Mouse (Mus musculus): ENCODE data around the gene Cpne4. TPM values are rescaled to one million over a fixed set of nuclear protein-coding genes. Genes with fewer than 3 reads are reported as not detected.

Cpne4 gene
- total RNA-seq (2012; rRNA removed) (not detected in 2 replicates), total RNA-seq (2014; rRNA removed) (not detected in 2 replicates), polyA plus RNA-seq (2012; ENCODE audit: insufficient read length, low read depth) (not detected in 2 replicates)

DNA sequence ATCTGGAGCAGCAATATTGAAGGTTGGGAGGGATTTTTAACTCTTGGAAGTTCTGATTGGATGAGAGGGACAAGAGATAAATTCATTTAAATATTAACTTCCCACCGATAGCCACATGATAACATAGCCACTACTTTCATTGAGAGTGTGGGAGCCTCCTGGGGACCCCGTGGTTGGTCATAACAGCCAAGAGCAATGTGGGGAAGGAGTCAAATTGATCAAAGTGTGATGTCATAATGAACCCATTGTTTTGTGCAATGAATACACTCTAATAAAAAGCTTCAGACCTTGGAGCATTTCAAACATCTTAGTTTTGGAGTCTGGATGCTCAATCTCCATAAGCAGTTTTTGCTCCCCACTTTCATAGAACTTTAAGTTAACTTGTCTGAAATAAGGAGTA, at the start of gene Cpne4:
Gene Cpne4 (plus strand): TSS at position 301 of the 400 bp plus-strand sequence.
- no peak within 1 kb of the TSS for H3K4me3 ChIP-seq (replicated peaks in 1 of 3; ENCODE audit: low read depth in 2 of 3, low read length in 2 of 3, poor library complexity in 1 of 3)
- H3K36me3 ChIP-seq (replicated peaks in 1 of 2; ENCODE audit: control insufficient read depth in 1 of 2, insufficient read depth in 1 of 2, low read length in 1 of 2): no peaks in the 10 kb centered on the region
- H3K9me3 ChIP-seq (replicated peaks; ENCODE audit: low read length): no peaks in the 10 kb centered on the region
- dilution Hi-C loops (cut with MboI; ENCODE audit: extremely low pct_ligation_motif_present, extremely low pct_unique_long_range_greater_than_20kb, low sequenced_read_pairs) (no loop called here), in situ Hi-C loops (cut with MboI; ENCODE audit: low pct_ligation_motif_present, low pct_unique_long_range_greater_than_20kb, low sequenced_read_pairs) (no loop called here)
- H3K27ac ChIP-seq (ENCODE audit: insufficient read depth, low read depth): no peak within 1 kb of the TSS
- H3K27me3 ChIP-seq (replicated peaks): peaks cover 84% of the 10 kb centered on the region
- no peak for TF ChIP-seq ZMIZ1 (IDR thresholded peaks at IDR 0.05; ENCODE audit: low read depth, low read length)
- TF ChIP-seq MEF2A (IDR thresholded peaks at IDR 0.05; ENCODE audit: borderline replicate concordance, low read depth, low read length): no peak
- H3K4me2 ChIP-seq (ENCODE audit: insufficient read depth, low read depth, poor library complexity, severe bottlenecking): no peak within 1 kb of the TSS
- DNase-seq (ENCODE audit: extremely low read depth): no peak
- no peak within 1 kb of the TSS for H3K9ac ChIP-seq (ENCODE audit: insufficient read depth, low read depth)
- no peaks in the 10 kb centered on the region for H3K4me1 ChIP-seq (ENCODE audit: control insufficient read depth in 1 of 2, insufficient read depth in 2 of 2)
- H3K79me2 ChIP-seq (replicated peaks; ENCODE audit: control insufficient read depth, extremely low read depth, insufficient read depth, poor library complexity, severe bottlenecking): no peaks in the 10 kb centered on the region

DNA sequence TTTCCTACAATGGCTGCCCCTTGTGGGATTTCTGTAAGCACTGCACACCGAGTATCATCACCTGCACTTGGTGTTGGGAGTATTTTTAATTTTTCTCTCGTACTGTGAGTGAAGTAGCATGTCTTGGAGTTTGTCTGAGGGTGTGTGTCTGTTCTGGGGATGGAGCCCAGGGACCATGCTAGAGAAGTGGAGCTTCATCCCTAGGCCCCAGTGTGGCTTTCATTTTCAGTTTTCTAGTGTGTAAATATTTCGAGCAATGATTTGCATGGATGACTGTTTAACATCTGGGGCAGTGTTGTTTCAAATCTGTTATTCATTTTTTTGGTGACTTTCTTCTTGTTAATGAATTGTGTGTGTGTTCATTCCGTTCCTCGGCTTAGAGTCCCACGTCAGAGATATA, 31.9 kb upstream of the Cpne4 start:
- H3K9ac ChIP-seq (ENCODE audit: insufficient read depth, low read depth): no peak overlapping the region
- H3K9me3 ChIP-seq (replicated peaks; ENCODE audit: low read length): no peaks in the 10 kb centered on the region
- H3K4me1 ChIP-seq (ENCODE audit: control insufficient read depth in 1 of 2, insufficient read depth in 2 of 2): peaks cover 0 to 7% of the 10 kb centered on the region in 2 experiments; a peak in 1 of 4 replicates
- TF ChIP-seq EP300 (IDR thresholded peaks at IDR 0.05; ENCODE audit: low read length) (peak; percentile 59), MAX (IDR thresholded peaks at IDR 0.05; ENCODE audit: low read length) (0 out of 2 replicates have a peak, but pooled peaks have one; percentile 10), TBP (conservative IDR thresholded peaks at IDR 0.05; ENCODE audit: low read depth, low read length) (peak; percentile 87), ETS1 (conservative IDR thresholded peaks at IDR 0.05; ENCODE audit: low read depth, low read length) (0 out of 2 replicates have a peak, but pooled peaks have one; percentile 12), UBTF (IDR thresholded peaks at IDR 0.05; ENCODE audit: low read depth, low read length) (0 out of 2 replicates have a peak, but pooled peaks have one; percentile 61), ZKSCAN1 (IDR thresholded peaks at IDR 0.05; ENCODE audit: borderline replicate concordance, low read depth, low read length) (no peak), USF1 (IDR thresholded peaks at IDR 0.05; ENCODE audit: low read depth, low read length) (no peak), IRF4 (IDR thresholded peaks at IDR 0.05; ENCODE audit: low read depth, low read length) (0 out of 2 replicates have a peak, but pooled peaks have one; percentile 46)
- DNase-seq (ENCODE audit: extremely low read depth): peak; percentile 17
- H3K27me3 ChIP-seq (replicated peaks): no peaks in the 10 kb centered on the region
- in situ Hi-C loops (cut with MboI; ENCODE audit: low pct_ligation_motif_present, low pct_unique_long_range_greater_than_20kb, low sequenced_read_pairs) (no loop called here), dilution Hi-C loops (cut with MboI; ENCODE audit: extremely low pct_ligation_motif_present, extremely low pct_unique_long_range_greater_than_20kb, low sequenced_read_pairs) (no loop called here)
- H3K79me2 ChIP-seq (replicated peaks; ENCODE audit: control insufficient read depth, extremely low read depth, insufficient read depth, poor library complexity, severe bottlenecking): no peaks in the 10 kb centered on the region
- peak overlapping the region; percentile 29; the same call in 1 of the 2 replicates for H3K4me2 ChIP-seq (ENCODE audit: insufficient read depth, low read depth, poor library complexity, severe bottlenecking)
- H3K4me3 ChIP-seq (replicated peaks in 1 of 3; ENCODE audit: low read depth in 2 of 3, low read length in 2 of 3, poor library complexity in 1 of 3): no peak overlapping the region
- no peak overlapping the region for H3K27ac ChIP-seq (ENCODE audit: insufficient read depth, low read depth)
- no peaks in the 10 kb centered on the region for H3K36me3 ChIP-seq (replicated peaks in 1 of 2; ENCODE audit: control insufficient read depth in 1 of 2, insufficient read depth in 1 of 2, low read length in 1 of 2)

DNA sequence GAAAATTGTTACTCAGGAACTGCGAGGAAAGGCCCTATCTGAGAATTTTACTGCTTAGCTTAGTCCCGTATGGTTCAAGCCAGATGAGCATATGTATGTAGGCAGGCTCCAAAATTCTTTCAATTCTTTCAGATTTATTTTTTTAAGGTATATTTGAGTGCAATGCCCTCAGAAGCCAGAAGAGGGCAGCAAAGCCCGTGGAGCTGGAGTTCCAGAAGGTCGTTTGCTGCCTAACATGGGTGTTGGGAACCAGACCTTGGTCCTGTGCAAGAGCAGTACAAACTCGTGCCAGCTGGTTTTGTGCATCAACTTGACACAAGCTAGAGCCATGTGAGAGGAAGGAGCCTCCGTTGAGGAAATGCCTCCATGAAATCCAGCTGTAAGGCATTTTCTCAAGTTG, 11.6 kb upstream of the Cpne4 start:
- Histone ChIP-seq H3K79me2 (replicated peaks; ENCODE audit: control insufficient read depth, extremely low read depth, insufficient read depth, poor library complexity, severe bottlenecking) (no peaks in the 10 kb centered on the region), H3K27ac (ENCODE audit: insufficient read depth, low read depth) (no peak overlapping the region), H3K27me3 (replicated peaks) (peaks cover 81% of the 10 kb centered on the region), H3K4me2 (ENCODE audit: insufficient read depth, low read depth, poor library complexity, severe bottlenecking) (no peak overlapping the region), H3K9ac (ENCODE audit: insufficient read depth, low read depth) (no peak overlapping the region), H3K36me3 (replicated peaks in 1 of 2; ENCODE audit: control insufficient read depth in 1 of 2, insufficient read depth in 1 of 2, low read length in 1 of 2) (no peaks in the 10 kb centered on the region), H3K9me3 (replicated peaks; ENCODE audit: low read length) (peaks cover 7% of the 10 kb centered on the region), H3K4me3 (replicated peaks in 1 of 3; ENCODE audit: low read depth in 2 of 3, low read length in 2 of 3, poor library complexity in 1 of 3) (no peak overlapping the region), H3K4me1 (ENCODE audit: control insufficient read depth in 1 of 2, insufficient read depth in 2 of 2) (peaks cover 0 to 3% of the 10 kb centered on the region in 2 experiments; a peak in 1 of 4 replicates)
- TF ChIP-seq RAD21 (IDR thresholded peaks at IDR 0.05; ENCODE audit: low read depth, low read length) (peak; percentile 59), SMC3 (IDR thresholded peaks at IDR 0.05; ENCODE audit: low read depth, low read length) (peak; percentile 33), CTCF (conservative IDR thresholded peaks at IDR 0.05 in 1 of 2, IDR thresholded peaks at IDR 0.05 in 1 of 2; ENCODE audit: low read depth in 2 of 2, low read length in 2 of 2) (peak; percentile 29 to 70; a peak in 3 of 4 replicates), MAX (IDR thresholded peaks at IDR 0.05; ENCODE audit: low read length) (no peak)
- in situ Hi-C loops (cut with MboI; ENCODE audit: low pct_ligation_motif_present, low pct_unique_long_range_greater_than_20kb, low sequenced_read_pairs): no loop called here
- dilution Hi-C loops (cut with MboI; ENCODE audit: extremely low pct_ligation_motif_present, extremely low pct_unique_long_range_greater_than_20kb, low sequenced_read_pairs): no loop called here
- peak; percentile 21 for DNase-seq (ENCODE audit: extremely low read depth)
